Comparison of ENCODE assay signal across 9 mouse cellular contexts in the genomic region with DNA sequence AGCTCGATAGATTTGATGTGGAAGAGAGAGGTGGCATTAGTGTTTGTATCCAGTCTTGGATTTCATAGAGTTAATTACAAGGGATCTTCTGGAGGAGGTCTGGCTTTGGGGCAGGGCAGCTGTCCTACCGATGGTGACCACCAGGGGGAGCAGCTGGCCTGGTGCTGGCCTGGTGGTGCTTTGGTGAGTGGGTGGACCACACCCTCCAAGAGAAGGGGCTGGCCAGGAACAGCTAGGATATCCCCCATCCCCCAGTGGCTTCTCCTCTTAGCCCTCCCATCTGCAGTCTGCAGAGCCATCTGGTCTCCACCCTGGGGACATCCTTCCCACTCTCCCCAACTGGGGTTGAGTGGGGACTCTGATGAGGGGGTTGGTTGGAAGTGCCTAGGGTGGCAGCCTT. TPM values are rescaled to one million over a fixed set of nuclear protein-coding genes. Genes with fewer than 3 reads are reported as not detected.
DNase-seq lines count a peak whose midpoint lies in the region; ATAC-seq lines count a peak whose summit lies in the region.
"Had no signal": no experiment of that assay in that cellular context is flagged by ENCODE, and none has a peak within 500 bp of the region (broad histone marks: within the 10 kb centered on the region; RNA-seq: fewer than 3 reads in every experiment).

TSS of gene Lgi4 (plus strand) at position 235 of the 400 bp plus-strand sequence.

- WGBS in hindbrain, embryonic 16.5 days, result 10% methylated on average over 2 of the region's 2 CpGs

- no peak within 1 kb of the TSS for H3K9ac ChIP-seq in hindbrain, embryonic 16.5 days (ENCODE audit: low read depth, low read length)

- no peaks in the 10 kb centered on the region for H3K4me1 ChIP-seq in hindbrain, embryonic 16.5 days (ENCODE audit: control insufficient read depth, insufficient read depth, low read depth, low read length)

- peak; percentile 55 for ATAC-seq in hindbrain, embryonic 16.5 days

- no peak within 1 kb of the TSS for H3K27ac ChIP-seq in hindbrain, embryonic 16.5 days (ENCODE audit: low read depth, low read length)

- H3K27me3 ChIP-seq in hindbrain, embryonic 16.5 days (replicated peaks; ENCODE audit: control insufficient read depth, insufficient read depth, low read length), result peaks cover 6% of the 10 kb centered on the region; the same call in 1 of the 2 replicates

- H3K4me2 ChIP-seq in hindbrain, embryonic 16.5 days (ENCODE audit: low read length), result no peak within 1 kb of the TSS

- no peaks in the 10 kb centered on the region for H3K36me3 ChIP-seq in hindbrain, embryonic 16.5 days (ENCODE audit: control insufficient read depth, insufficient read depth, low read length)

- H3K4me3 ChIP-seq in hindbrain, embryonic 16.5 days (ENCODE audit: low read length), result no peak within 1 kb of the TSS
- H3K4me3 ChIP-seq: myocyte had no signal

- no peaks in the 10 kb centered on the region for H3K9me3 ChIP-seq in hindbrain, embryonic 16.5 days (ENCODE audit: control insufficient read depth, low read length)

- peak; percentile 74 for DNase-seq in T-cell, adult 2 months (ENCODE audit: low spot score)
- DNase-seq in cerebellum, postnatal 10 days, result peak; percentile 94 to 96
- peak; percentile 78 to 79 for DNase-seq in frontal cortex, postnatal 10 days (ENCODE audit: low spot score in 2 of 2)
- DNase-seq in layer of hippocampus, postnatal 36 days, result peak; percentile 81 to 84
- peak; percentile 87 for DNase-seq in lung, postnatal 14 days
- peak; percentile 82 to 87 for DNase-seq in right cerebral cortex, postnatal 10 days (ENCODE audit: low spot score in 2 of 2)
- peak; percentile 86 to 90 for DNase-seq in urinary bladder, postnatal 36 days (ENCODE audit: low spot score in 2 of 2)

RNA-seq across cellular contexts. Expression of gene Lgi4, which starts in this region (rescaled TPM):
- 0.50 and 0.65 TPM in 2 replicates for polyA plus RNA-seq in hindbrain, embryonic 16.5 days (2015; fragmentation: Nextera tagmentation; extraction: Ambion mirVana)
- total RNA-seq in layer of hippocampus, postnatal 36 days (2021), result 10 to 100 TPM; 32.5 to 36.7 TPM
- polyA plus RNA-seq: myocyte had no signal

Comparison
In these comparisons a context has a peak if more than half of its experiments do, and no peak if none do; other contexts are left out.
1. Peak in ATAC-seq in hindbrain, embryonic 16.5 days; RNA of the gene not detected or under 1 TPM.